Mouse (Mus musculus) limb, embryonic 14.5 days (tissue): ENCODE data around the gene Gmeb2. TPM values are rescaled to one million over a fixed set of nuclear protein-coding genes. Genes with fewer than 3 reads are reported as not detected.

Experiments
- ATAC-seq: fragments of 200-750 bp; cut with Nextera tagmentation; 2 replicates; pipeline ENCODE4 v1.8.0; 2017; ENCODE audit warnings: low read depth, moderate number of reproducible peaks, moderate TSS enrichment; ENCODE audit not compliant: low FRiP score
- DNase-seq: peaks from one replicate; pipeline ENCODE4 v3.0.0-alpha.2; 2015; ENCODE audit warnings: low spot score
- H3K27ac ChIP-seq: fragments of 300-500 bp; sonication (generic); replicated peaks from 2 replicates; pipeline ENCODE4 v1.5.1; 2014; ENCODE audit warnings: low read depth, mild to moderate bottlenecking, low read length, moderate library complexity, mixed read lengths
- H3K27me3 ChIP-seq: fragments of 300-500 bp; sonication (generic); 2 replicates; pipeline ENCODE4 v1.6.1; 2014; ENCODE audit warnings: low read length, mixed read lengths; ENCODE audit not compliant: control insufficient read depth, insufficient read depth
- H3K36me3 ChIP-seq: fragments of 300-500 bp; sonication (generic); 2 replicates; pipeline ENCODE4 v1.6.1; 2014; ENCODE audit warnings: mild to moderate bottlenecking, low read length, moderate library complexity, mixed read lengths; ENCODE audit not compliant: control insufficient read depth, insufficient read depth
- H3K4me1 ChIP-seq: fragments of 300-500 bp; sonication (generic); 2 replicates; pipeline ENCODE4 v1.6.1; 2014; ENCODE audit warnings: antibody characterized with exemption, low read length, mixed read lengths; ENCODE audit not compliant: control insufficient read depth, insufficient read depth
- H3K4me2 ChIP-seq: fragments of 300-500 bp; sonication (generic); replicated peaks from 2 replicates; pipeline ENCODE4 v1.6.1; 2014; ENCODE audit warnings: low read depth, mild to moderate bottlenecking, low read length, moderate library complexity; ENCODE audit not compliant: severe bottlenecking
- H3K4me3 ChIP-seq: fragments of 300-500 bp; sonication (generic); replicated peaks from 2 replicates; pipeline ENCODE4 v1.5.1; 2014; ENCODE audit warnings: low read length
- H3K9ac ChIP-seq: fragments of 300-500 bp; sonication (generic); 2 replicates; pipeline ENCODE4 v1.6.1; 2014; ENCODE audit warnings: mild to moderate bottlenecking, low read depth, low read length, moderate library complexity; ENCODE audit not compliant: severe bottlenecking
- H3K9me3 ChIP-seq: fragments of 300-500 bp; sonication (generic); 2 replicates; pipeline ENCODE4 v1.6.1; 2016; ENCODE audit warnings: low read length; ENCODE audit not compliant: control insufficient read depth
- POLR2A ChIP-seq: fragments of 200-500 bp; IDR thresholded peaks from 2 replicates; pipeline ENCODE4 v1.8.0; 2012; ENCODE audit warnings: inconsistent platforms, mild to moderate bottlenecking, moderate library complexity, borderline replicate concordance; ENCODE audit not compliant: insufficient read depth, insufficient read length; ENCODE audit errors: extremely low read depth
- WGBS: fragments of 180-500 bp; shearing (Covaris S2); extraction: QIAGEN DNeasy Blood & Tissue Kit; methylation state at CpG from one replicate; pipeline ENCODE4 v1.1.7; 2014; 5-methylcytosine and 5-hydroxymethylcytosine counted together
- polyA plus RNA-seq, 2 experiments: library from polyadenylated mRNA; depleted of rRNA in 1 of 2; stranded (reverse) in 1 of 2; unstranded in 1 of 2; fragments of >200 nt; fragmentation: Nextera tagmentation in 1 of 2; extraction: Ambion mirVana in 1 of 2; gene quantifications; 2 replicates each; pipeline versions ENCODE4 v1.2.1 to v1.2.3; 2012 to 2014

Gmeb2 gene
- polyA plus RNA-seq, 2 experiments: 17.0 to 28.6 TPM

- Histone ChIP-seq H3K4me3 (peak overlapping the region; percentile 64), H3K9me3 (no peaks in the 10 kb centered on the region), H3K27ac (0 out of 2 replicates have a peak overlapping the region, but pooled peaks have one; percentile 33), H3K36me3 (peaks cover 30% of the 10 kb centered on the region), H3K4me1 (peaks cover 11% of the 10 kb centered on the region), H3K4me2 (peak overlapping the region; percentile 66), H3K27me3 (peaks cover 7% of the 10 kb centered on the region), H3K9ac (peak overlapping the region; percentile 62)
- 17% methylated on average over 7 of the region's 7 CpGs for WGBS
- TF ChIP-seq POLR2A: no peak
- DNase-seq (no peak), ATAC-seq (no peak)
Measured at GRCm38 (mm10) chr2:181320103-181320499, 32.3 kb upstream of the Gmeb2 start.

GRCm38 (mm10) chr2:181319248-181320102 is 31.6 kb upstream of the Gmeb2 start, which contains the start of gene Rtel1:
Rtel1 (plus strand) TSS chr2:181319739.
- Histone ChIP-seq H3K4me1 (peaks cover 11% of the 10 kb centered on the region), H3K9me3 (no peaks in the 10 kb centered on the region), H3K27ac (0 out of 2 replicates have a peak within 1 kb of the TSS, but pooled peaks have one; percentile 33), H3K9ac (peak within 1 kb of the TSS; percentile 62), H3K4me2 (peak within 1 kb of the TSS; percentile 66), H3K36me3 (peaks cover 26% of the 10 kb centered on the region), H3K27me3 (peaks cover 13% of the 10 kb centered on the region), H3K4me3 (peak within 1 kb of the TSS; percentile 64)
- 7% methylated on average over 40 of the region's 40 CpGs for WGBS
- no peak for TF ChIP-seq POLR2A
- ATAC-seq (peak; percentile 97), DNase-seq (peak; percentile 90)

- Histone ChIP-seq H3K27me3 (peaks cover 39% of the 10 kb centered on the region), H3K27ac (no peak within 1 kb of the TSS), H3K4me2 (0 out of 2 replicates have a peak within 1 kb of the TSS, but pooled peaks have one; percentile 16), H3K4me3 (peak within 1 kb of the TSS; percentile 13; the same call in 1 of the 2 replicates), H3K9ac (no peak within 1 kb of the TSS), H3K36me3 (no peaks in the 10 kb centered on the region), H3K9me3 (no peaks in the 10 kb centered on the region), H3K4me1 (peaks cover 4% of the 10 kb centered on the region; the same call in 1 of the 2 replicates)
- peak; percentile 47; the same call in 1 of the 2 replicates for ATAC-seq
- 3% methylated on average over 23 of the region's 23 CpGs for WGBS
- peak; percentile 26 for DNase-seq
- TF ChIP-seq POLR2A: no peak
Measured at GRCm38 (mm10) chr2:181314080-181314810, 26.4 kb upstream of the Gmeb2 start, which contains the start of gene Stmn3. Stmn3 (minus strand) TSS chr2:181314500.

GRCm38 (mm10) chr2:181313344-181314079 is 25.7 kb upstream of the Gmeb2 start:
- H3K4me2 ChIP-seq: 0 out of 2 replicates have a peak overlapping the region, but pooled peaks have one; percentile 16
- no peak overlapping the region for H3K9ac ChIP-seq
- no peak overlapping the region for H3K27ac ChIP-seq
- TF ChIP-seq POLR2A: no peak
- 3% methylated on average over 34 of the region's 35 CpGs for WGBS
- H3K9me3 ChIP-seq: no peaks in the 10 kb centered on the region
- no peaks in the 10 kb centered on the region for H3K36me3 ChIP-seq
- H3K4me3 ChIP-seq: peak overlapping the region; percentile 13; the same call in 1 of the 2 replicates
- peaks cover 39% of the 10 kb centered on the region for H3K27me3 ChIP-seq
- no peak for DNase-seq
- ATAC-seq: no peak
- H3K4me1 ChIP-seq: no peaks in the 10 kb centered on the region
